Mouse (Mus musculus) hindbrain, embryonic 13.5 days (tissue): ENCODE measurements around the gene Bpifb1. TPM values are rescaled to one million over a fixed set of nuclear protein-coding genes. Genes with fewer than 3 reads are reported as not detected.

Experiments used
- ATAC-seq: fragments of 200-750 bp; cut with Nextera tagmentation; 2 replicates; pipeline ENCODE4 v1.8.0; 2017; ENCODE audit warnings: moderate TSS enrichment; ENCODE audit not compliant: low FRiP score
- H3K27ac ChIP-seq: fragments of 300-500 bp; sonication (generic); 2 replicates; pipeline ENCODE4 v1.5.1; 2015; ENCODE audit warnings: inconsistent platforms, mild to moderate bottlenecking, moderate library complexity
- H3K27me3 ChIP-seq: fragments of 300-500 bp; sonication (generic); 2 replicates; pipeline ENCODE4 v1.6.1; 2015; ENCODE audit warnings: mild to moderate bottlenecking, inconsistent platforms
- H3K36me3 ChIP-seq: fragments of 300-500 bp; sonication (generic); 2 replicates; pipeline ENCODE4 v1.6.1; 2015; ENCODE audit warnings: mild to moderate bottlenecking, inconsistent platforms
- H3K4me1 ChIP-seq: fragments of 300-500 bp; sonication (generic); replicated peaks from 2 replicates; pipeline ENCODE4 v1.6.1; 2015; ENCODE audit warnings: inconsistent platforms
- H3K4me2 ChIP-seq: fragments of 300-500 bp; sonication (generic); 2 replicates; pipeline ENCODE4 v1.6.1; 2015; ENCODE audit warnings: inconsistent platforms, mild to moderate bottlenecking, moderate library complexity
- H3K4me3 ChIP-seq: fragments of 300-500 bp; sonication (generic); 2 replicates; pipeline ENCODE4 v1.5.1; 2015; ENCODE audit warnings: mild to moderate bottlenecking, inconsistent platforms
- H3K9ac ChIP-seq: fragments of 300-500 bp; sonication (generic); 2 replicates; pipeline ENCODE4 v1.6.1; 2015; ENCODE audit warnings: mild to moderate bottlenecking, inconsistent platforms
- H3K9me3 ChIP-seq: fragments of 300-500 bp; sonication (generic); 2 replicates; pipeline ENCODE4 v1.6.1; 2016; ENCODE audit warnings: inconsistent platforms
- WGBS: fragments of 180-500 bp; shearing (Covaris S2); methylation state at CpG from one replicate; pipeline ENCODE4 v1.1.7; 2015; 5-methylcytosine and 5-hydroxymethylcytosine counted together
- polyA plus RNA-seq: library from polyadenylated mRNA; unstranded; fragments of >200 nt; fragmentation: Nextera tagmentation; extraction: Ambion mirVana; gene quantifications from 2 replicates; pipeline ENCODE4 v1.2.1, GENCODE M21; 2015

Gene Bpifb1
- polyA plus RNA-seq, 1 experiment from 2014 or later: not detected

DNA sequence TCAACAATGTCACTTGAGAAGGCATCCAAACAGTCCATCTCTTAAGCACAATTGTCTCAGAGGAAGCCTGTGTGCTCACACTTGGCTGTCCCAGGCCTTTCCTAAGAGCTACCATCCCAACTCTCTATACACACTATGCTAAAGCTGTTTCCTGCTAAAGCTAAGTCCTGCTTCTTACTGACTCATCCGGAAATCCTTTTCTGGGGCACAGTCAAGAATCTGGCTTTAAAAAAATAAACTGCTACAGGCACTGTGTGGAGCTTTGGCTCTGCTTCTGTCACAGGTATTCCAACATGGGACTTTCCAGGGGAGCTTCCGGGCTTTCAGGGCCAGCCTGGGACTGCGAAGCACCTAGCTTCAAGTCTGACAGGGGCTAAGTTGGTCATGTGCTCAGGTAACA, 4.9 kb upstream of the Bpifb1 start:
- no peak overlapping the region for H3K9ac ChIP-seq
- no peak for ATAC-seq
- H3K27me3 ChIP-seq: no peaks in the 10 kb centered on the region
- H3K4me2 ChIP-seq: no peak overlapping the region
- H3K4me1 ChIP-seq: no peaks in the 10 kb centered on the region
- WGBS: 82% methylated on average over 3 of the region's 3 CpGs
- H3K36me3 ChIP-seq: no peaks in the 10 kb centered on the region
- no peak overlapping the region for H3K4me3 ChIP-seq
- H3K9me3 ChIP-seq: no peaks in the 10 kb centered on the region
- H3K27ac ChIP-seq: no peak overlapping the region

DNA sequence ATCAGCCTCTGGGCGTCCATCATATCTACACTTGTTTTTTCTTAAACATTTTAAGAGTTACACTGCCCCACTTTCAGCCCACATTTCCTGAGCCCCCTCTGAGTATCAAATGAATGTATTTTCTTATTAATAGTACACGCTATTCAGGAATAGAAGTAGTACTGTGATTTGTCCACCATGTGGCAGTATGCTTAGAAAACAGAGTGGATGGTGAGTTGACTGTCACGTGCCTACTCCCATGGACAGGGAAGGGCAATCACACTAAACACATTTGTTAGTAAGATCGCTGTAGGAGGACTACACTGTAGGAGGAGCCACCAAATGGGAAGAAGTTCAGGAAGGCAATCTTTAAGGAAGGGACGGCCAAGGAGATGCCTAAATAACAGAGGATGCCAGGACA, 3.1 kb upstream of the Bpifb1 start:
- Histone ChIP-seq H3K4me2 (no peak overlapping the region), H3K36me3 (no peaks in the 10 kb centered on the region)
- ATAC-seq: no peak

DNA sequence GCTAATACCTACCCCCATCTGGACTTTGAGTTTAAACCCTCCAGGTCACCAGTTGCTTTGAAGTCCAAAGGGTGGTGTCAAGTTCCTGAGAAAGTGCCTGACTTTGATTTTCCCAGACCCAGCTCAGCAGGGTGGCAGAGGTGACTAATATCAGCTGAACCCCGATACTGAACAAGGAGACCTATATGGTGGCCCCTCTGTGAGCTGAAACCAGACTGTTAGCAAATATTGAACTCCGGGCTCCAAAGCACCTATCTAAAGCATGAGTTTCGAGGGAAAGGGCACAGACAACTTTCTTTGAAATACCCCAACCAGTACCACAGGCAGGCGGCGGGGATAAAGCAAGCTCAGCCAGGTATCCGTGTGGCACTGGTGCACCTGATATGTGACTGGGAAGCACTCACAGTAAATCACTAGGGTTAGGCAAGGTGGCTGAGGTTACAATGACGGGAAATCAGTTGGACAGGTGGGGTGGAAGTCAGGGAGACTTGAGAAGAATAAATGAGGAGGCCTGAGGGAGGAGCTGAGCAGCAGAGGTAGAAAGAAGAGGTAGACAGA, 662 bp upstream of the Bpifb1 start:
- H3K27ac ChIP-seq: no peak overlapping the region
- H3K4me2 ChIP-seq: no peak overlapping the region
- no peaks in the 10 kb centered on the region for H3K27me3 ChIP-seq
- no peaks in the 10 kb centered on the region for H3K36me3 ChIP-seq
- no peak for ATAC-seq
- H3K9me3 ChIP-seq: no peaks in the 10 kb centered on the region
- no peaks in the 10 kb centered on the region for H3K4me1 ChIP-seq
- no peak overlapping the region for H3K4me3 ChIP-seq
- no peak overlapping the region for H3K9ac ChIP-seq
- 90% methylated on average over 7 of the region's 7 CpGs for WGBS

More for the DNA sequence above, 3.1 kb upstream of the Bpifb1 start:
- Histone ChIP-seq H3K9ac (no peak overlapping the region), H3K9me3 (no peaks in the 10 kb centered on the region), H3K27ac (no peak overlapping the region), H3K4me3 (no peak overlapping the region), H3K4me1 (no peaks in the 10 kb centered on the region), H3K27me3 (no peaks in the 10 kb centered on the region)
- 45% methylated on average over 5 of the region's 5 CpGs for WGBS

DNA sequence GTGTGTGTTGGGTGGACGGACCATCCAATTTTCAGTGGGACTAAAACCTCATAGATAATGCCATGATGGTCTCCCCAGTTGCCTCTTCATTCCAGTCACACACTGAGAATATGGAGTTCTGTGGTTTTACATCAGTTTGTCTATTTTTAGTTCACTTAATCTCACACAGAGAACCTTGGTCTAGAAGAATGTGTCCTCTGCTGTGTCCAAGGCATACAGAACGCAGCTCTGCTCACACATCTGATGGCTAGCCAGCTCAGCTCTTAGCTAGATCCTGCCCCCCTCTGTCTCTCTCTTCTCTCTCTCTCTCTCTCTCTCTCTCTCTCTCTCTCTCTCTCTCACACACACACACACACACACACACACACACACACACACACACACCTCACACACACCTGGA, 1.5 kb downstream of the Bpifb1 start:
- Histone ChIP-seq H3K4me2 (no peak overlapping the region), H3K4me3 (no peak overlapping the region), H3K9ac (no peak overlapping the region), H3K9me3 (no peaks in the 10 kb centered on the region), H3K27me3 (no peaks in the 10 kb centered on the region), H3K27ac (no peak overlapping the region), H3K36me3 (no peaks in the 10 kb centered on the region), H3K4me1 (no peaks in the 10 kb centered on the region)
- no peak for ATAC-seq
- 77% methylated on average over 2 of the region's 2 CpGs for WGBS

DNA sequence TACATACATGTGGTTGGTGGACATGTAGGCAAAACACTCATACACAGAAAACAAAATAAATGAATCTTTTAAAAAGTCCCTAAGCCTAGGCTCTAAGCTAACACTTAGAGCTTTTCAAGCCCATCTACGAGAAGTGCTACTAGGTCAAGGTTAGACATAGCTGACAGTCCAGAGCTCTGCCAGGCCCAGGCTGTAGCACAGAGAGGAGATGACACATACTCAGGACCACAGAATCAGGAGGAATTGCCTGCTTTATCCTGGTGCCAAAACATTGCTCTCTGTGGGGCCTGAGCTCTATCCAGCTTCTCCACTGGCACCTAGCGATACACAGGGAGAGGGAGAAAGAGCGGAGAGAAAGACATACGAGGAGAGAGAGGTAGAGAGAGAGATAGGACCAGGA, 2.5 kb downstream of the Bpifb1 start:
- no peaks in the 10 kb centered on the region for H3K36me3 ChIP-seq
- H3K27me3 ChIP-seq: no peaks in the 10 kb centered on the region
- no peak overlapping the region for H3K4me3 ChIP-seq
- no peak for ATAC-seq
- no peaks in the 10 kb centered on the region for H3K9me3 ChIP-seq
- WGBS: 88% methylated on average over 4 of the region's 4 CpGs
- no peaks in the 10 kb centered on the region for H3K4me1 ChIP-seq
- no peak overlapping the region for H3K4me2 ChIP-seq
- no peak overlapping the region for H3K27ac ChIP-seq
- no peak overlapping the region for H3K9ac ChIP-seq

DNA sequence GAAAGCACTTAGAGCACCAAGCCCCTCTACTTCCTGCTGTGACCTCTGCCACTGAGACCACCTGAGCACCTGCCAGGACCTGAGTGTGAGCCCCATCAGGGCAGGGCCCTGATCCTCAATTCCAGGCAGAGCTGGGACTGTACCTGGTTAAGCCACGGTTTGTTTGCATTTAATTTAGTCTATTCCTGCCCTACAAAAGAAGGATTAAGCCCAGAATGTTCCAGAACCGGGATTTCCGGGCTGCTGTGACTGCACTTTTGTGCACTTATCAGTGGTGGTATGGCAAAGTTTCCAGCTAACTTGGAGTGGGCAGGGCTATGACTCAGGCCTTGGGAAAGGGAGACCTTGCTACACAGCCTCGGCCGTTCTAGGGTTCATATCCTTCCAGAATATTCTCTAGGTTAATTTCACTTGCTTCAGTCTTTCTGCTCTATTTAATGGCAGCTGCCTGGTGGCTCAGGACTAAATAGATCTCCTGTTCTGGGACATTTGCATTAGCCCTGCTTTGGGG, 3.4 kb downstream of the Bpifb1 start:
- Histone ChIP-seq H3K36me3 (no peaks in the 10 kb centered on the region), H3K27me3 (no peaks in the 10 kb centered on the region), H3K4me3 (no peak overlapping the region), H3K9ac (no peak overlapping the region), H3K9me3 (no peaks in the 10 kb centered on the region), H3K27ac (no peak overlapping the region), H3K4me2 (no peak overlapping the region), H3K4me1 (no peaks in the 10 kb centered on the region)
- WGBS: 80% methylated on average over 5 of the region's 5 CpGs
- no peak for ATAC-seq

DNA sequence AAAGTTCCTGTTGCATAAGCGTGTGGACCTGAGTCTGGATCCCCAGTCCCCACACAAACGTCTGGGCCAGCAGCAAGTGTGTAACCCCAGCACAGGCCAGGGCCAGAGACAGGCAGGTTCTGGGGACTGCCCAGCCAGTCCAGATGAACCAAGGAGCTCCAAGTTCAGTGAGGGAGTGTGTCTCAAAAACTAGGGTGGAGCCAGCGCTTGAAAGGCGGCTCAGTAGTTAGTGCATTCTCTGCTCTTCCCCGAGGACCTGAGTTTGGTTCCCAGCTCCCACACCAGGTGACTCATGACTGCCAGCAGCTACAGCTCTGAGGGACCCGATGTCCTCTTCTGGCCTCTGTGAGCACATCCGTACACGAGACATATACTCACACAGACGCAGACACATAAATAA, 6.4 kb downstream of the Bpifb1 start:
- Histone ChIP-seq H3K4me1 (no peaks in the 10 kb centered on the region), H3K36me3 (no peaks in the 10 kb centered on the region), H3K9ac (no peak overlapping the region), H3K27ac (no peak overlapping the region), H3K27me3 (no peaks in the 10 kb centered on the region), H3K4me3 (no peak overlapping the region), H3K9me3 (no peaks in the 10 kb centered on the region), H3K4me2 (no peak overlapping the region)
- WGBS: 94% methylated on average over 9 of the region's 9 CpGs
- ATAC-seq: no peak

DNA sequence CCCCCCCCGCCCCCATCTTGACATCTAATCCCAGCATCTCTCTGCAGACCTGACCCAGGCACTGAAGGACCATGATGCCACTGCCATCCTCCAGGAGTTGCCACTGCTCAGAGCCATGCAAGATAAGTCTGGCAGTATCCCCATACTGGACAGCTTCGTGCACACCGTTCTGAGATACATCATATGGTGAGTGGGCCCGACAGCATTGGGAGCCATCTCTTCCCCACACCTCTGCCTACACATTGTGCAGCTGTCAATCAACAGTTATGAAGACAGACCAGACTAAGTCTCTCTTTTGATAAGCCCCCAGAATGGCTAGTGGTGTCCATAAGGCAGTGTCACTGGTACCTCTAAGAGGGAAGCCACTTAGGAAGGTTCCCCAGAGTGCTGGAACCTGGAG, 14.0 kb downstream of the Bpifb1 start:
- Histone ChIP-seq H3K4me3 (no peak overlapping the region), H3K27ac (no peak overlapping the region), H3K27me3 (no peaks in the 10 kb centered on the region), H3K4me2 (no peak overlapping the region), H3K36me3 (no peaks in the 10 kb centered on the region), H3K9ac (no peak overlapping the region), H3K4me1 (no peaks in the 10 kb centered on the region), H3K9me3 (no peaks in the 10 kb centered on the region)
- ATAC-seq: no peak
- 94% methylated on average over 4 of the region's 4 CpGs for WGBS

DNA sequence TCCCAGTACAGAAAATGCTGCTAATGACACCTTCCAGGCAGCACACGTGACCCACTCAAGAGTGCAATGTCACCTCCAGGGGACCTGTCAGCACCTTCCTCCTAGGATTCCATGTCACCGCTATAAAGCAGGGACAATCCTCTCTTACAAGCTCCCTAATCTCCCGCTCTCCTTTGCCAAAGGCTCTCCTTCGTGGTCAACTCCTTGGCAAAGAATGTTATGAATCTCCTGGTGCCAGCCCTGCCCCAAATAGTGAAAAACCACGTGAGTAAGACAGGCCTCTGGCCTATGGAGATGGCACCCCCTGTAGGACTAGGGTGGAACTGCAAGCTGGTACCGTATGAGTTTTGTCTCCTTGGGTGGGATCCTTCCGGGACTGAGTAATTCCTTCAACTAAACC, 16.3 kb downstream of the Bpifb1 start:
- 62% methylated on average over 7 of the region's 7 CpGs for WGBS
- no peak for ATAC-seq
- Histone ChIP-seq H3K4me3 (no peak overlapping the region), H3K4me2 (no peak overlapping the region), H3K27me3 (no peaks in the 10 kb centered on the region), H3K9me3 (no peaks in the 10 kb centered on the region), H3K27ac (no peak overlapping the region), H3K36me3 (no peaks in the 10 kb centered on the region), H3K9ac (no peak overlapping the region), H3K4me1 (no peaks in the 10 kb centered on the region)

DNA sequence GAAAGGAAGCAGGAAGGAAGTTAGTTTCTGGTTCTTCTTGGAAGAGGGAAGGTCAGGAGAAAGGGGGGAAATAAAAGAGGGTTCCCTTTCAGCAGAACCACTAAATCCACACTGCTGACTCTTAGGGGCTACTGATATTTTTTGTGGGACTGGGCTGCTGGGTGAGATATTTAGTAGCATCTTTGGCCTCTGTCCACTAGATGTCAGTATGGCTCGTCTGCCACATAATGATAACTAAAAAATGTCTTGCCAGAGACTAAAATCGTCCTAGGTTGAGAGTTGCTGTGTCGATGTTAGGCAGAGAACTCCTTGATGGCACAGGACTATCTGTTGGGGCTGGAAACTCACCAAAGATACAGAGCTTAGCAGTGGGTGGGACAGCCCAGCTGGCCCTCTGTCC, 18.5 kb downstream of the Bpifb1 start:
- no peak overlapping the region for H3K4me2 ChIP-seq
- H3K27ac ChIP-seq: no peak overlapping the region
- H3K9me3 ChIP-seq: no peaks in the 10 kb centered on the region
- H3K36me3 ChIP-seq: no peaks in the 10 kb centered on the region
- no peak overlapping the region for H3K9ac ChIP-seq
- WGBS: 13% methylated on average over 3 of the region's 3 CpGs
- no peaks in the 10 kb centered on the region for H3K27me3 ChIP-seq
- no peaks in the 10 kb centered on the region for H3K4me1 ChIP-seq
- no peak for ATAC-seq
- no peak overlapping the region for H3K4me3 ChIP-seq

DNA sequence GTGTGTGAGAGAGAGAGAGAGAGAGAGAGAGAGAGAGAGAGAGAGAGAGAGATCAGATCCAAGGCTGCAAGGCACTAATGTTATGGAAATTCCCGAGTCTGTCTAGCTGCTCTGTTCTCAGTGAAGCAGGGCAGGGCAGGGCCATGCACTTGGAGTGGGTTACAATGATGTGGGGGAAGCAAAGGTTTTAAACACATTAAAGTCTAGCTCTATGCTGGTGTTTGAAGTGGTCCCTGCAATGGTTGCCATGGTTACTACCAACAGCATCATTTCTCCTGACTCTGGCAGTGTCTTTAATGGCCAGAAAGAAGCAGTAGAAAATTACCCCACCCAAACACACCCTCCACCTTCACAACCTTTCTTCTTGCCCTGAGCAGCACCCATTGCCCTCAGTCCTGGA, 20.5 kb downstream of the Bpifb1 start:
- H3K4me1 ChIP-seq: no peaks in the 10 kb centered on the region

DNA sequence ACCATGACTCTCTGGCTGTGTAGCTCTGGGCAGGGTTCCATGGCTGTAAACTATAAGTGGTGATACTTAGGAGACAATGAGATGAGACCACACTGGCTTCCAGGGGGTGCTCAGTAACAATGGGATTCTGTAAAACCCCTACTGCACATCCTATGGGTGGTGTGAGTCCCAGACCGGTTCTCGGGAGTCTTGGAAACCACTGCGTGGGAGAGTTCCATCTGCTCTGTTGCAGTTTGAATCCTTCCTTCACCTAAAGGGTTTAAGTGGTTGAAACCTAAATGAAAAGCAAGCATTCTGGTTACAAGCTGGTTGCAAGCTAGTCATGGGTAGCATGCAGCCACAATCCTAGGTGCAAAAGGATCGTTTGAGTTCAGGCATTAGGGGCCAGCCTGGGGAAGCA, 21.3 kb downstream of the Bpifb1 start:
- Histone ChIP-seq H3K9me3 (no peaks in the 10 kb centered on the region), H3K4me2 (no peak overlapping the region), H3K27me3 (no peaks in the 10 kb centered on the region), H3K36me3 (no peaks in the 10 kb centered on the region), H3K4me3 (no peak overlapping the region), H3K27ac (no peak overlapping the region), H3K9ac (no peak overlapping the region), H3K4me1 (no peaks in the 10 kb centered on the region)
- no peak for ATAC-seq
- WGBS: 88% methylated on average over 4 of the region's 4 CpGs

More for the DNA sequence above, 20.5 kb downstream of the Bpifb1 start:
- Histone ChIP-seq H3K27ac (no peak overlapping the region), H3K9ac (no peak overlapping the region), H3K36me3 (no peaks in the 10 kb centered on the region), H3K9me3 (no peaks in the 10 kb centered on the region), H3K4me3 (no peak overlapping the region), H3K4me2 (no peak overlapping the region), H3K27me3 (no peaks in the 10 kb centered on the region)
- 54% methylated on average over 1 of the region's 1 CpGs for WGBS
- peak; percentile 49; the same call in 1 of the 2 replicates for ATAC-seq

DNA sequence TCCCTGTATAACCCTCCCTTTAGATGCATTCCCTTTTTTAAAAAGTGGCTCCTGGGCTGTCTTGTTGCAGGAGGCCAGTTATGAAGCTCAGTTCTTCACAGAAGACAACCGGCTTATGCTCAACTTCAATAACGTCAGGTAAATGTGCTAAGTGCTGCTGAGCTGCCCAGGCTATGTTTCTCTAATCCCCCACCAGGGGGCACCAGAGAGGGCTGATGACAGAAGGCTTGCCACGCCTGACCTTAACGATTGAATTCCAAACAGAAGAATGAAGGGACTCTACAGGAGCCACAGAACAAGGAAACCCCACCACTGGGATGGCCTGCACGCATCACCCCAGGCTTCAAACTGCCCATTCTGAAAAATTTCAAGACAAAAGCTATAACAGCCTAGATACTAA, 24.6 kb downstream of the Bpifb1 start:
- Histone ChIP-seq H3K27me3 (no peaks in the 10 kb centered on the region), H3K4me1 (no peaks in the 10 kb centered on the region), H3K4me2 (no peak overlapping the region), H3K27ac (no peak overlapping the region), H3K9me3 (no peaks in the 10 kb centered on the region), H3K4me3 (no peak overlapping the region), H3K36me3 (no peaks in the 10 kb centered on the region), H3K9ac (no peak overlapping the region)
- no peak for ATAC-seq
- WGBS: 18% methylated on average over 5 of the region's 5 CpGs
